Mouse (Mus musculus): ENCODE data around the gene Plod3. TPM values are rescaled to one million over a fixed set of nuclear protein-coding genes. Genes with fewer than 3 reads are reported as not detected.

The Plod3 gene
- total and polyA plus RNA-seq, 3 experiments, result 56.0 to 62.8 TPM; not detected in 1

DNA sequence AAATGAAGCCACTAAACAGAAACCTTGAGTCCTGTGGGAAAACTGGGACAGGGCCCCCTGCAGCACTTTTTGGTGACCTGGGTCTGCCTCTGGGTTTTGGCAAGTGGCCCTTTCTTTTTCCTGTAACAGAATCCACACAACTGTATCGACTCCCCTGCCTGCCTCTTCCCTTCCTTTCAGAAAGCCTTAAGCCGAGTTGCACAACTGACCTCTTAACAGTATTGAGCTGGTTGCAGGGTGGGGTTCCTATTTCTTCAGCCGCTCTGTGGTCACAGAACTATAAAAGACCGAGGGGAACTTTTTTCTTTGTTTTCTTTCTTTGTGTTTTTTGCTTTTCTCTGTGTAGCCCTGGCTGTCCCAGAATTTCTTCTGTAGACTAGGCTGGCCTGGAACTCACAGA is 9.1 kb upstream of the Plod3 start:
- no peak overlapping the region for H3K27ac ChIP-seq (ENCODE audit: control insufficient read depth, low read depth, low read length)
- no peaks in the 10 kb centered on the region for H3K27me3 ChIP-seq (ENCODE audit: control insufficient read depth in 1 of 2, insufficient read depth in 2 of 2, low read length in 2 of 2)
- peaks cover 0 to 8% of the 10 kb centered on the region in 2 experiments; a peak in 2 of 4 replicates for H3K36me3 ChIP-seq (ENCODE audit: control insufficient read depth in 1 of 2, insufficient read depth in 2 of 2, low read length in 2 of 2)
- no peaks in the 10 kb centered on the region for H3K79me2 ChIP-seq (ENCODE audit: control insufficient read depth, insufficient read depth, low read length, poor library complexity)
- TF ChIP-seq POLR2AphosphoS5 (IDR thresholded peaks at IDR 0.05; ENCODE audit: borderline replicate concordance, low read depth, low read length), result no peak
- no peak for TF ChIP-seq ZMIZ1 (IDR thresholded peaks at IDR 0.05; ENCODE audit: low read depth, low read length)
- TF ChIP-seq UBTF (IDR thresholded peaks at IDR 0.05; ENCODE audit: borderline replicate concordance, insufficient read depth, low read depth, low read length), result no peak
- TF ChIP-seq ETS1 (IDR thresholded peaks at IDR 0.05; ENCODE audit: low read depth, low read length), result no peak
- TF ChIP-seq ZNF384 (IDR thresholded peaks at IDR 0.05; ENCODE audit: low read depth, low read length), result no peak
- no peak for TF ChIP-seq USF1 (IDR thresholded peaks at IDR 0.05; ENCODE audit: low read depth, low read length)
- no peak for TF ChIP-seq MXI1 (IDR thresholded peaks at IDR 0.05; ENCODE audit: low read depth, low read length)
- no peak for TF ChIP-seq SIN3A (IDR thresholded peaks at IDR 0.05; ENCODE audit: low read length)
- no peak for TF ChIP-seq CTCF (IDR thresholded peaks at IDR 0.05 in 2 of 3, conservative IDR thresholded peaks at IDR 0.05 in 1 of 3; ENCODE audit: control insufficient read depth in 1 of 3, insufficient read depth in 1 of 3, low read depth in 2 of 3, low read length in 3 of 3, poor library complexity in 1 of 3, severe bottlenecking in 1 of 3)
- no peak for TF ChIP-seq RAD21 (IDR thresholded peaks at IDR 0.05; ENCODE audit: low read depth, low read length)
- TF ChIP-seq USF2 (IDR thresholded peaks at IDR 0.05; ENCODE audit: borderline replicate concordance in 1 of 2, insufficient read depth in 1 of 2, low read depth in 1 of 2, low read length in 2 of 2), result no peak
- H3K4me1 ChIP-seq (ENCODE audit: control insufficient read depth in 1 of 2, insufficient read depth in 2 of 2, low read length in 2 of 2), result peaks cover 0 to 14% of the 10 kb centered on the region in 2 experiments; a peak in 2 of 4 replicates
- H3K4me3 ChIP-seq (ENCODE audit: control insufficient read depth in 1 of 2, insufficient read depth in 1 of 2, low read depth in 2 of 2, low read length in 2 of 2), result no peak overlapping the region
- no peak for DNase-seq (ENCODE audit: low read depth, low spot score)
- no peaks in the 10 kb centered on the region for H3K9me3 ChIP-seq (replicated peaks; ENCODE audit: insufficient read depth, low read length)
- no peak overlapping the region for H3K9ac ChIP-seq (ENCODE audit: control insufficient read depth, low read depth, low read length, poor library complexity, severe bottlenecking)

DNA sequence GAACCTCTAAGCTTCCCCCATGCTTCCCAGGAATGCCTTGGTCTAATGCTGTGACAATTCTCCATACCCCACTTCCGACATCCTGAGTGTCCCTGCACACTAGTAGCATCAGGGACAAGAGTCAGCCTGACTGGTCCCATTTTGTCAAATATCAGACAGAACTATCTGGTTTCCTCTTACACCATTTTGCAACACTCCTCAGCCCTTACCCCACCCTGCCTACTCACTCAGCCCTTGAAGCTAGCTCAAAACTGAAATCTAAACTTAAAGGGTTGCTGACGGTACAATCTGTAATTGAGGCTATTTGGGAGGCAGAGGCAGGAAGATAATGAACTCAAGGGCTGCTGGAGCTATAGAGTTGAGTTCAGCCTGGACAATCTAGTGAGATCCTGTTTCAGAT is 7.1 kb upstream of the Plod3 start:
- Histone ChIP-seq H3K36me3 (ENCODE audit: control insufficient read depth in 1 of 2, insufficient read depth in 2 of 2, low read length in 2 of 2) (peaks cover 0 to 8% of the 10 kb centered on the region in 2 experiments; a peak in 2 of 4 replicates), H3K79me2 (ENCODE audit: control insufficient read depth, insufficient read depth, low read length, poor library complexity) (no peaks in the 10 kb centered on the region), H3K4me1 (ENCODE audit: control insufficient read depth in 1 of 2, insufficient read depth in 2 of 2, low read length in 2 of 2) (peaks cover 0 to 14% of the 10 kb centered on the region in 2 experiments; a peak in 2 of 4 replicates), H3K9me3 (replicated peaks; ENCODE audit: insufficient read depth, low read length) (no peaks in the 10 kb centered on the region), H3K27ac (ENCODE audit: control insufficient read depth, low read depth, low read length) (no peak overlapping the region), H3K27me3 (ENCODE audit: control insufficient read depth in 1 of 2, insufficient read depth in 2 of 2, low read length in 2 of 2) (no peaks in the 10 kb centered on the region), H3K4me3 (ENCODE audit: control insufficient read depth in 1 of 2, insufficient read depth in 1 of 2, low read depth in 2 of 2, low read length in 2 of 2) (no peak overlapping the region), H3K9ac (ENCODE audit: control insufficient read depth, low read depth, low read length, poor library complexity, severe bottlenecking) (no peak overlapping the region)
- no peak for TF ChIP-seq KAT2A (conservative IDR thresholded peaks at IDR 0.05; ENCODE audit: low read depth, low read length)
- no peak for TF ChIP-seq USF2 (IDR thresholded peaks at IDR 0.05; ENCODE audit: borderline replicate concordance in 1 of 2, insufficient read depth in 1 of 2, low read depth in 1 of 2, low read length in 2 of 2)
- TF ChIP-seq NRF1 (IDR thresholded peaks at IDR 0.05; ENCODE audit: insufficient read depth, low read depth, low read length, poor library complexity, severe bottlenecking), result no peak
- no peak for TF ChIP-seq ELF1 (IDR thresholded peaks at IDR 0.05; ENCODE audit: low read depth, low read length)
- TF ChIP-seq ZNF384 (IDR thresholded peaks at IDR 0.05; ENCODE audit: low read depth, low read length), result no peak
- no peak for TF ChIP-seq MAFK (IDR thresholded peaks at IDR 0.05; ENCODE audit: borderline replicate concordance, low read depth, low read length)
- no peak for TF ChIP-seq USF1 (IDR thresholded peaks at IDR 0.05; ENCODE audit: low read depth, low read length)
- no peak for DNase-seq (ENCODE audit: low read depth, low spot score)
